Mouse (Mus musculus): Measurements from ENCODE around the gene Nobox.

Gene Nobox

GRCm38 (mm10) chr6:43274123-43274522 is 35.2 kb downstream of the Nobox start:
- DNase-seq (ENCODE audit: extremely low spot score, low spot score): no peak

GRCm38 (mm10) chr6:43272597-43272996 is 36.8 kb downstream of the Nobox start:
- no peak for DNase-seq (ENCODE audit: extremely low spot score, low spot score)

- peak; percentile 45 for DNase-seq (ENCODE audit: extremely low spot score, low spot score)
Observed at GRCm38 (mm10) chr6:43266356-43266755, 43.0 kb downstream of the Nobox start.

GRCm38 (mm10) chr6:43265363-43266041 is 43.9 kb downstream of the Nobox start, which contains the start of gene Arhgef5:
TSS of gene Arhgef5 (plus strand) at chr6:43265582.
- peak; percentile 55 for DNase-seq (ENCODE audit: extremely low spot score, low spot score)

- DNase-seq (ENCODE audit: extremely low spot score, low spot score): no peak
Observed at GRCm38 (mm10) chr6:43260756-43261155, 48.6 kb downstream of the Nobox start.

GRCm38 (mm10) chr6:43254193-43254926 is 55.0 kb downstream of the Nobox start:
- no peak for DNase-seq (ENCODE audit: extremely low spot score, low spot score)
